Mouse (Mus musculus) embryonic facial prominence, embryonic 10.5 days (tissue): ENCODE data around the gene Alox5. TPM values are rescaled to one million over a fixed set of nuclear protein-coding genes. Genes with fewer than 3 reads are reported as not detected.

Source experiments
- DNase-seq: peaks from one replicate; pipeline ENCODE4 v3.0.0-alpha.2; 2017; ENCODE audit warnings: low spot score
- H3K27ac ChIP-seq: fragments of 300-500 bp; sonication (generic); replicated peaks from 2 replicates; pipeline ENCODE4 v1.5.1; 2016; ENCODE audit warnings: mild to moderate bottlenecking
- H3K27me3 ChIP-seq: fragments of 300-500 bp; sonication (generic); replicated peaks from 2 replicates; pipeline ENCODE4 v1.6.1; 2016; ENCODE audit warnings: low read depth, mild to moderate bottlenecking; ENCODE audit not compliant: poor library complexity, severe bottlenecking
- H3K36me3 ChIP-seq: fragments of 300-500 bp; sonication (generic); replicated peaks from 2 replicates; pipeline ENCODE4 v1.6.1; 2016; ENCODE audit warnings: mild to moderate bottlenecking, moderate library complexity
- H3K4me1 ChIP-seq: fragments of 300-500 bp; sonication (generic); 2 replicates; pipeline ENCODE4 v1.6.1; 2016
- H3K4me3 ChIP-seq: fragments of 300-500 bp; sonication (generic); 2 replicates; pipeline ENCODE4 v1.5.1; 2016; ENCODE audit warnings: mild to moderate bottlenecking, moderate library complexity
- H3K9me3 ChIP-seq: fragments of 300-500 bp; sonication (generic); 2 replicates; pipeline ENCODE4 v1.6.1; 2016; ENCODE audit warnings: mild to moderate bottlenecking
- WGBS: fragments of 180-500 bp; shearing (Covaris S2); methylation state at CpG from one replicate; pipeline ENCODE4 v1.1.7; 2016; 5-methylcytosine and 5-hydroxymethylcytosine counted together
- polyA plus RNA-seq: library from polyadenylated mRNA; unstranded; fragments of >200 nt; fragmentation: Nextera tagmentation; extraction: Ambion mirVana; gene quantifications from 2 replicates; pipeline ENCODE4 v1.2.1, GENCODE M21; 2016

The Alox5 gene
- polyA plus RNA-seq, 1 experiment from 2014 or later: 0.93 TPM

DNA sequence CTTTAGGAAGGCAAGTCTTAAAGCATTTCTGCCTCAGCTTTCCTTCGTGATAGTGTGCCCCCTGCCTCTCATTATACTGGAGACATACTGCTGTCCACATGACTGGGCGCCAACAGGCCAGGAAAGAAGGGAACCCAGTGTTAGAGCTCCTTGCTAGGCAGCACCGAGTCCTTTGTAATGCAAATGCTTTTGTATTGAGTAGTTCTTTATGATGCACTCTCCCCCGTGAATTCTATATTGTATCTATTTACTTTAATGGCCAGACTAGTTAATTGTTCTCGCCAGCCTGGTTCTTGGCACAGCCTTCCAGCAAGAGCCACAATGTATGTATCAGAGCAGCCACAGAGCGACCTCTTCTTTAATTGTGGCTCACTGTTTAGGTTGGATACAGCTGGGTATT is 63.4 kb downstream of the Alox5 start:
- no peaks in the 10 kb centered on the region; the same call in 1 of the 2 replicates for H3K4me1 ChIP-seq
- H3K9me3 ChIP-seq: no peaks in the 10 kb centered on the region
- H3K36me3 ChIP-seq: peaks cover 11% of the 10 kb centered on the region
- DNase-seq: no peak
- WGBS: 53% methylated on average over 6 of the region's 6 CpGs
- H3K27me3 ChIP-seq: no peaks in the 10 kb centered on the region
- 0 out of 2 replicates have a peak overlapping the region, but pooled peaks have one; percentile 15 for H3K27ac ChIP-seq
- no peak overlapping the region for H3K4me3 ChIP-seq

DNA sequence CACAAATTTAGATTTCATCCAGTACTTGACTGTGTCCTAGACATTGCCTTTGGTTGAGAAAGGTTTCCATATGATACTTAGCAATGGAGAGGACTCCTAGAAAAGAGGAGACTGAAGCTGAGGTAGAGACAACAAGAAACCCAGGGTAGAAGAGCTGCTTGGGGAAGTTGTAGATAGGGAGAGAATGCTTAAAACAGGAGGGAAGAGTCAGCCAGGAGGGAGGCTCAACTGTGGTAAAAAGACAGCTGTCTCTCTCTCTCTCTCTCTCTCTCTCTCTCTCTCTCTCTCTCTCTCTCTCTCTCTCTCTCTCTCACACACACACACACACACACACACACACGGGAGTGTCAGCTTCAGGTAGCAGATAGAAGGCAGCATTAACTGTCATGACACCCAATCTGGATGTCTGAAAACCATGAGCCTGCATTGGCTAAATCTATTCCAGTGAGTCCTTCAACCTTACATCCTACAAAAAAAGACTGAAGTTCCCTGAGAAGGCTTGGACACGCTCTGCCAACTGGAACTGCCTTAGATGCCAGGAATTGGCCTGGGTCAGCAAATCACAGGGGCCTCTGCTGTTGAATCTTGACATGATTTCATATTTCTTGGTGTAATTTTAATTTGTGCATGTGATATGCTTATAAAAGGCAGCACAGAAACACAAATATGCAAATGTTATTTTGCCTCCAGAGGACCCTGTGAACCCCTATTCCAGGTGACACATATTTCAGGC is 65.9 kb downstream of the Alox5 start:
- WGBS: 90% methylated on average over 2 of the region's 2 CpGs
- Histone ChIP-seq H3K9me3 (no peaks in the 10 kb centered on the region), H3K27me3 (no peaks in the 10 kb centered on the region), H3K36me3 (no peaks in the 10 kb centered on the region), H3K27ac (no peak overlapping the region), H3K4me3 (no peak overlapping the region), H3K4me1 (no peaks in the 10 kb centered on the region; the same call in 1 of the 2 replicates)
- no peak for DNase-seq

DNA sequence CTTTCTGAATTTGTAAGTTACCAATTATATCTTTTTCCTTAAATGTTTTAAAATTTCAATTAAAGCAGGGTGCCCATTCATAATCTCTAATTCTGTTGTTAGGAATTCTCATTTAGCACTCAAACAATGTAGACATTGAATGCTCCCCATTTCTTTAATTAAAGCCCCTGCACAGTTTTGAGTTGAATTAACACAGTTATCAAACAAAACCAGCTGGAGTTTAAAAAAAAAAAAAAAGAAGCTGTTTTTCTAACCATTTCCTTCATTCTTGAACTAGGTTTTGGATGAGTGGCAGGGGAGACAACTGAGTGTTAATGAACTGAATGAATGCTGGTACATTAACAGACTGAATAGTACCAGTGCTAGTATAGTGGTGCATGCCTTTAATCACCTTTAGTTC is 71.5 kb downstream of the Alox5 start:
- Histone ChIP-seq H3K4me3 (no peak overlapping the region), H3K27me3 (no peaks in the 10 kb centered on the region), H3K9me3 (no peaks in the 10 kb centered on the region), H3K36me3 (no peaks in the 10 kb centered on the region), H3K4me1 (peaks cover 14% of the 10 kb centered on the region), H3K27ac (no peak overlapping the region)
- no peak for DNase-seq

DNA sequence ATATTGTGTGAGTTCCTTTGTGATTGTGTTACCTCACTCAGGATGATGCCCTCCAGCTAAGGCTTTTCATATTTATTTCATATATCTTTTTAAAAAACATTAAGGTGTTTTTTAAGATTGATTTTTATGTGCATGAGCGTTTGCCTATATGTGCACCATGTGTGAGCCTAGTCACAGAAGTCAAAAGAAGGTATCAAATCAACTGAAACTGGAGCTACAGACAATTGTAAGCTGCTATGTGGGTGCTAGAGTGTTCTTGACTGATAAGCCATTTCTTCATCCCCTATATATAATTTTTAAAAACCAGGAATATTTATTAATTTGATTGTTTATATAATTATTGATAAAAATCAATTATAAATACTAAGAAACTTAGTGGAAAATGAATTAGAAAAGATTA is 72.9 kb downstream of the Alox5 start:
- WGBS: 94% methylated on average over 1 of the region's 1 CpGs
- peaks cover 14% of the 10 kb centered on the region for H3K4me1 ChIP-seq
- DNase-seq: no peak
- H3K36me3 ChIP-seq: no peaks in the 10 kb centered on the region
- no peak overlapping the region for H3K4me3 ChIP-seq
- no peak overlapping the region for H3K27ac ChIP-seq
- no peaks in the 10 kb centered on the region for H3K9me3 ChIP-seq
- no peaks in the 10 kb centered on the region for H3K27me3 ChIP-seq

DNA sequence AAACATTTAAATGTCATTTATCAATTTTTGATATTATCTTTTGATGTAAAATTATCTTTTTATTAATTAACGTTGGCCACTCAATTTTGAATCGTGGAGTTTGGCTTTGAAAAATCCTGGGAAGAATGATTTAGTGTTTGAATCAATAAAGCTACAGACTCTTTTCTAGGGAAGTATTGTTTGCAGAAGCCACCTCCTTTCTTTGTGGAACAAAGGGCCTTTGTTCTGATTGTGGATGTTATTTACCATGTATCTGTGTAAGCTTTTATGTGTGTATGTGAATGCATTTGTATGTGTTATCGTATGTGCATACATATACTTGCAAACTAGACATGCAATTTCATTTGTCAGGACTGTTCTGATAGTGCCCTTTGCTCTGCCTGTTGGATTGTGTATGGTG is 74.5 kb downstream of the Alox5 start:
- Histone ChIP-seq H3K4me3 (no peak overlapping the region), H3K4me1 (peaks cover 14% of the 10 kb centered on the region), H3K27me3 (no peaks in the 10 kb centered on the region), H3K27ac (no peak overlapping the region), H3K9me3 (no peaks in the 10 kb centered on the region), H3K36me3 (no peaks in the 10 kb centered on the region)
- no peak for DNase-seq
- WGBS: 73% methylated on average over 3 of the region's 3 CpGs

DNA sequence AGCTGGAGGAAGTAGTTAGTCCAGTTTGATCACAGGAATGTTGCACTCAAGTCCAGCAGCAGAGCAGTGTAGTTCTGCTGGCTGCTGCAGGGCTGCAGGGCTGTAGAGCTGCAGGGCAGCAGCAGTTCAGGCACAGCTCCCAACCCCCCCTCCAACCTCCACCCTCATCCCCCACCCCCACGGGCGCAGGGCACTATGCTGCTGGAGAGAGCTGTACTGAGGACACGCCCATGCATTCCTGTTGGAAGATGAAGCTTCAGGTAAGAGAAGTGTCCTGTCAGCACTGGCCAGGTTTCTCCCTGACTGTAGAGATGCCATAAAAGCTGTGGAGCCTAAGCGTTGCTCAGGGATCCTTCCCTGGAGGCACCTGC is 74.9 kb downstream of the Alox5 start:
- WGBS: 31% methylated on average over 4 of the region's 4 CpGs
- Histone ChIP-seq H3K27me3 (no peaks in the 10 kb centered on the region), H3K27ac (0 out of 2 replicates have a peak overlapping the region, but pooled peaks have one; percentile 35), H3K36me3 (no peaks in the 10 kb centered on the region), H3K4me1 (peaks cover 14% of the 10 kb centered on the region), H3K9me3 (no peaks in the 10 kb centered on the region), H3K4me3 (no peak overlapping the region)
- DNase-seq: peak; percentile 42

DNA sequence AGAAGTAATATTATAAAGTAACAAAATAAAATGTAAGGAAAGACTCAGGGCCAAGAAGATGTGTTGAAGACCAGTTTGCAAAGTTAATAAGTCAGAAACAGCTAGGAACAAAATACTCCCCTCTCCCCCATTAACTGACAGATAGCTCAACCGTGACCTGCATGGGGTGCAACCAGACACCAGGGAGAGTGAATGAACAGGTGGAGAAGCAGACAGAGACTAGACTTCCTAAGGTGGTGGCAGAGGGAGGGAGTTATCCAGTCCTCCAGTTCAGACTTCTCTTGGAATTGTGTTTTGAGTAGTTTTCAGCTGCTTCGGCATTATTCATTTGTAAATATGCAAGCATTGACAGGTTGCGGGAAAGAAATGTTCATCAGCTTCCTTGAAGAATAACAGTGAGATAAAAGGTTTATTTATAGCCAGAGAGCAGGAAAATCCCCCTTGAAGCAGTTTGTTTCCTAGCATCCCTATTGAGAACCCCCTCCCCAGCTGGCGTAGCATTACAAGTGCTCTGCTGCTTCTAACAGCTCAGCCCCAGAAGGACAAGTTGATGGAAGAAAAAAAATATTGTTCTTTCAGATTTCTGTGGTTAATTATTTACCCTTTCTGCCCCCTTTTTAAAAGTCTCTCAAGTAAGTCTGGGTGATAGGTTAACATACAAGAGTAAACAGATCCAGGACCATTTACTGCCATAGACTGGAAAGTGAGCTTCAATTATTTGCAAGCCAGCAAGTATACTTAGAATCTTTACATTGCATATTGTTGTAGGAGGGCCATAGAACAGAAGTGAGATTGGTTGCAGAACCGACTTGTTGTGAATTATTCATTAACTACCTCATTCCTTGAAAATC is 75.6 kb downstream of the Alox5 start:
- H3K4me1 ChIP-seq: peaks cover 14% of the 10 kb centered on the region
- H3K9me3 ChIP-seq: no peaks in the 10 kb centered on the region
- H3K27me3 ChIP-seq: no peaks in the 10 kb centered on the region
- no peak for DNase-seq
- no peaks in the 10 kb centered on the region for H3K36me3 ChIP-seq
- no peak overlapping the region for H3K4me3 ChIP-seq
- WGBS: 44% methylated on average over 5 of the region's 5 CpGs
- 0 out of 2 replicates have a peak overlapping the region, but pooled peaks have one; percentile 35 for H3K27ac ChIP-seq

DNA sequence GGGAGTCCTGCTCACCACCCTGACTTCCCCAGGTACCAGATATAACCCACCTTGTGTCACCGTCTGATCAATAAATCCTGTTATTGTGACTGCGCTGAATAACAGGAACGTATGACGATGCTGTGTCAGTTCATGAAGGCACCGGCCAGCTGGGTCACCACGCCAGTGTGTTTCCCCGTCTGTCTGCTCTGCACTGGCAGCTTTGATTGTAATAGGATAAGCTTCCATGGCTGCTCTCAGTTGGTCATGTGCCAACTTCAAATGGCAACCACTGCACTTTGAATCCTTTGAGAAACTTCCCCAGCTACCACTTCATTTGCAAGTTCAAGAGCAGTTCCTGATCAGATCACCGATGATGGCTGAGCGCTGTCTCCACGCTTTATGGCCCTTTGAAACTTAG is 77.4 kb downstream of the Alox5 start:
- DNase-seq: no peak
- Histone ChIP-seq H3K36me3 (no peaks in the 10 kb centered on the region), H3K27ac (no peak overlapping the region), H3K27me3 (no peaks in the 10 kb centered on the region), H3K4me1 (peaks cover 14% of the 10 kb centered on the region), H3K4me3 (no peak overlapping the region), H3K9me3 (no peaks in the 10 kb centered on the region)
- 93% methylated on average over 10 of the region's 10 CpGs for WGBS

DNA sequence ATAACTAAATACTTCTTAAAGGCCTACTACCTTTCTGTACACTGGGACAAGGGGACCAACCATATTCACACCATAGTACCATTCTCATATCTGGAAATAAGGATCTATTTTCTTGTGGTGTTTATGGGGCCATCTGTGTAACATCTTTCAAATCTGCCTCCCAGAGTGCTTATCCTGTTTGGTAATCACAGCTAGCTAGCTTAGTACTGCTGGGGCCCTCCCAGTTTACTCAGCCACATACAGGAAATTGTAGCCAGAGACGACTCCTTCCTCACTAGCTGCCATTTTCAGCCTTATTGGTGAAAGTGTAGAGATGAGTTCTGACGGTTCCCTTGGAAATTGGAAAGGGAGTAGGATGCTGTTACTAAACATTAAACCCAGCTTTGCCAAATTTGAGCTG is 79.4 kb downstream of the Alox5 start:
- Histone ChIP-seq H3K4me1 (peaks cover 14% of the 10 kb centered on the region), H3K9me3 (no peaks in the 10 kb centered on the region), H3K27ac (no peak overlapping the region), H3K36me3 (peaks cover 6% of the 10 kb centered on the region; the same call in 1 of the 2 replicates), H3K27me3 (no peaks in the 10 kb centered on the region), H3K4me3 (no peak overlapping the region)
- 64% methylated on average over 2 of the region's 2 CpGs for WGBS
- DNase-seq: no peak

DNA sequence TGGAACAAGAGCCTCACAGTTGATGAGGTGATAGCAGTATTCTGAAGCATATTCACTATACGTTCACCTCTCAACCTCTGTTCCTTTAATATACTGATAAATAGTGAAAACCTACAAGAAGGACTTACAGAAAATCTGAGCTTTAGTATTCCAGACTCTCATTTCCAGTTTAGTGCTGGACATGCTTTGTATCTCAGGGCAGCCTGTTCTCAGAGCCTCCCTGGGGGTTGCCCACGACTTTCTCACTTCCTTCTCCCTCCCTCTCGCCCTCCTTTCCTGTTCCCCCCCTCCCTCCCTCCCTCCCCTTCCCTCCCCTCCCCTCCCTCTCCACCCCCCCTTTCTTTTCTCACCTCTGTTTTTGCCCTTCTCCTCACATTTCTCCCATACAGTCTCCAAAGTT is 80.8 kb downstream of the Alox5 start:
- no peaks in the 10 kb centered on the region for H3K27me3 ChIP-seq
- H3K4me3 ChIP-seq: no peak overlapping the region
- 61% methylated on average over 3 of the region's 3 CpGs for WGBS
- peaks cover 6% of the 10 kb centered on the region; the same call in 1 of the 2 replicates for H3K36me3 ChIP-seq
- DNase-seq: no peak
- H3K9me3 ChIP-seq: no peaks in the 10 kb centered on the region
- no peak overlapping the region for H3K27ac ChIP-seq
- H3K4me1 ChIP-seq: peaks cover 3% of the 10 kb centered on the region

DNA sequence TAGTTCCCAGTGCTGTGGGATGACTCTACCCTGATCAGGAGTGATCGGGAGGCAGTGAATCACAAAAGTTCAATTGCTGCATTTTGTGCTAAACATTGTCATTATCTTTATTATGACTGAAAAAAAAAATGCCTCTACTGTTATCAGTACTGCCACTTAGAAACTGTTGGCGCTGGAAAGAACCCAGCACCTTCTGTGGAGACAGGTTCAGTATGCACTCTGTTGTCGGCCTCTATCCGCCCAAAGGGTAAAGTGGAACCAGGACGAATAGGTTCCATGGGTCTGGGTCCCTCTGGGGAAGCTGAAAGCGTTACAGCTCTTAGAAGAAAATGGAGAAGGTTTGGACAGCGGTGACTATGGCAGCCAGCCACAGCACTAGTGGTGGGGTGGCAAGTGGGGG is 82.1 kb downstream of the Alox5 start:
- H3K27ac ChIP-seq: no peak overlapping the region
- no peaks in the 10 kb centered on the region for H3K27me3 ChIP-seq
- no peak overlapping the region for H3K4me3 ChIP-seq
- H3K4me1 ChIP-seq: no peaks in the 10 kb centered on the region
- 90% methylated on average over 7 of the region's 7 CpGs for WGBS
- no peaks in the 10 kb centered on the region for H3K9me3 ChIP-seq
- DNase-seq: no peak
- peaks cover 6% of the 10 kb centered on the region; the same call in 1 of the 2 replicates for H3K36me3 ChIP-seq

DNA sequence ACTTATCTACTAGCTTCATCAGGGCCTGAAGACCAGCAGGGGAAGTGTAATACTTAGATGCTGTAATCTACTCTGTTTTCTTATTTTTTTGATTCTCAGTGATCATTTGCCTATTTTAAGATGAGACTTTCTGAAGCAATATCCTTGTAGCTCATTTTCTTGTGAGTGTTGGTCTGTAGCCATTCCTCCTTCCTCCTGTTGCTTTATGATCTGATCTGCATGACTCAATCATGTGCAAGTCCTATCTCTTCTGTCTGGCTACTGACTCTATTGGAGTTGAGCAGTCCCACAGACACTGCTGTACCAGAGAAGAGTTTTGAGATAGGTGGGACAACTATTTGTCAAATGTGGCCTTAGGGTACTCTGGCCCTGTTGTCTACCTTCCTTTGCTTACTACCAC is 86.4 kb downstream of the Alox5 start:
- 0 out of 2 replicates have a peak, but pooled peaks cover 5% of the 10 kb centered on the region for H3K4me1 ChIP-seq
- H3K4me3 ChIP-seq: no peak overlapping the region
- H3K9me3 ChIP-seq: no peaks in the 10 kb centered on the region
- no peak for DNase-seq
- H3K36me3 ChIP-seq: peaks cover 6% of the 10 kb centered on the region; the same call in 1 of the 2 replicates
- no peaks in the 10 kb centered on the region for H3K27me3 ChIP-seq
- no peak overlapping the region for H3K27ac ChIP-seq

DNA sequence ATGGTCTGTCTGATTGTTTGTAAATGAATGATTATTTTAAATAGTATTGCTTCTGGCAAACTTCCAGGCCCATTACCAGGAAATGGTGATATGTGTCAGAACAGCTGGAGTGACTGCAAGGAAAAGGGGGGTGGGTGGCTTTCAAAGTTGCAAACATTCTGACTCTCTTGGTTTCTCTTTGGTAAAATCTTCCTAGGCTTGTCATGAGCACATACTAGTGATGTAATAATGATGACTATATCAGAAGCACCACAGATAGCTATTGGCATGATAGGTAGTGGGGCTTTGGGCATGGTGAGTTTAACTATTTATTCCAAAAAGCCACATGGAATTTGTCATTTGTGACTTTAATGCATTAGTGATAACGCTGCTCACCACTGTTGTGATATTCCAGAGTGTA is 86.8 kb downstream of the Alox5 start:
- 86% methylated on average over 1 of the region's 1 CpGs for WGBS
- H3K4me1 ChIP-seq: 0 out of 2 replicates have a peak, but pooled peaks cover 5% of the 10 kb centered on the region
- no peak for DNase-seq
- H3K27me3 ChIP-seq: no peaks in the 10 kb centered on the region
- H3K9me3 ChIP-seq: no peaks in the 10 kb centered on the region
- H3K4me3 ChIP-seq: no peak overlapping the region
- H3K36me3 ChIP-seq: peaks cover 6% of the 10 kb centered on the region; the same call in 1 of the 2 replicates
- no peak overlapping the region for H3K27ac ChIP-seq
